Mouse (Mus musculus) brain, embryonic 18.5 days (tissue): ENCODE measurements around the gene Mthfs.
"Not testable (repeated sequence)": the region's sequence is repeated elsewhere in the genome, so short reads cannot be mapped to it uniquely, and the experiment has no call there.

Experiments used
- DNase-seq: peaks from one replicate; pipeline ENCODE4 v3.0.0-alpha.2; 2012; ENCODE audit warnings: low read depth, low spot score

Gene Mthfs

GRCm38 (mm10) chr9:89210353-89211064 lies at the start of gene Mthfs:
Gene Mthfs, plus strand, starts transcription at chr9:89210676.
- not testable (repeated sequence) for DNase-seq

- not testable (repeated sequence) for DNase-seq
Observed at GRCm38 (mm10) chr9:89172539-89172938, 37.9 kb upstream of the Mthfs start.

GRCm38 (mm10) chr9:89178833-89179232 lies 31.6 kb upstream of the Mthfs start:
- not testable (repeated sequence) for DNase-seq

DNA sequence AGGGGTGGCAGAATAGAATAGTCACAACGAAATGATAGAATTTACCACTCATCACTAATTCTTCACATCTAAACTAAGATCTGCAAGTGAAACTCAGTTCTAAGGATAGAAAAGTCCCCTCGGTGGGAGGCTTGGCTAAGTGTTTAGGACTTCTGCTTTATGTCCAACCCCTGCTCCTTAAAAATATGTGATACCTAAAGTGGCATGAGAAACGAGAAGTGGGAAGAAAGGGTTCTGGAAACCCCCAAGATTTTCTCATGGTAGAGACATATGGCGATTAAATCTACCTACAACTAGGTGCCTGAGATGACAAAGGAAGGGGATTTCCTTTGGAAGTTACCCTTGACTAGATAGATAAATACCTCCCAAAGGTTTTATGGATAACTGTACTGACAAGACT lies 31.0 kb upstream of the Mthfs start:
- not testable (repeated sequence) for DNase-seq

- not testable (repeated sequence) for DNase-seq
Observed at GRCm38 (mm10) chr9:89187006-89187405, 23.5 kb upstream of the Mthfs start.

GRCm38 (mm10) chr9:89195483-89195882 lies 15.0 kb upstream of the Mthfs start:
- not testable (repeated sequence) for DNase-seq

- not testable (repeated sequence) for DNase-seq
Observed at GRCm38 (mm10) chr9:89197509-89197908, 13.0 kb upstream of the Mthfs start.

GRCm38 (mm10) chr9:89198349-89198748 lies 12.1 kb upstream of the Mthfs start:
- DNase-seq = not testable (repeated sequence)

DNA sequence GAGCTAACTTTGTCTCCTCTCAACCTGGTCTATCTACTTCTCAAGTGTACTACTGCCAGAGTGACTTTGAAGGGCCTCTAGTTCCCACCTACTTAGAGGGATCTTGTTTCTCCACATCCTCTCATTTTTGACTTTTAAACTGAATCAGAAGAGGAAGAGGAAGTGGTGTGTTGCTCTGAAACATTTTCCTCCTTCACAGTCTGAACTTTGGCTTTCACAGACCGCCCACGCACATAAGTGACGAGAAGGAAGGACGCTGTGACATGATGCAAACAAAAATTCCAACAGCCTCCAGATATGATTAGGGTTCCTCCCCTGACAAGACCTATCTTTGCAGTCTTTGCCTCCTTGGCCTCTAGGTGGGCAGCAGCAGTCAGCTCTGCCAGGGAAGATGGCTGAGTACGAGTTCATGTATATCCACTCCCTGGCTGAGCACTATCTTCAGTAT lies 11.5 kb upstream of the Mthfs start, which contains the start of the genes Bcl2a1b and Gm29094:
Bcl2a1b (plus strand) TSS at position 241 of the 448 bp plus-strand sequence.
Gm29094 (plus strand) TSS at position 411 of the 448 bp plus-strand sequence.
- not testable (repeated sequence) for DNase-seq

GRCm38 (mm10) chr9:89202256-89202655 lies 8.2 kb upstream of the Mthfs start:
- not testable (repeated sequence) for DNase-seq

GRCm38 (mm10) chr9:89208939-89209338 lies 1.5 kb upstream of the Mthfs start:
- DNase-seq = not testable (repeated sequence)

DNA sequence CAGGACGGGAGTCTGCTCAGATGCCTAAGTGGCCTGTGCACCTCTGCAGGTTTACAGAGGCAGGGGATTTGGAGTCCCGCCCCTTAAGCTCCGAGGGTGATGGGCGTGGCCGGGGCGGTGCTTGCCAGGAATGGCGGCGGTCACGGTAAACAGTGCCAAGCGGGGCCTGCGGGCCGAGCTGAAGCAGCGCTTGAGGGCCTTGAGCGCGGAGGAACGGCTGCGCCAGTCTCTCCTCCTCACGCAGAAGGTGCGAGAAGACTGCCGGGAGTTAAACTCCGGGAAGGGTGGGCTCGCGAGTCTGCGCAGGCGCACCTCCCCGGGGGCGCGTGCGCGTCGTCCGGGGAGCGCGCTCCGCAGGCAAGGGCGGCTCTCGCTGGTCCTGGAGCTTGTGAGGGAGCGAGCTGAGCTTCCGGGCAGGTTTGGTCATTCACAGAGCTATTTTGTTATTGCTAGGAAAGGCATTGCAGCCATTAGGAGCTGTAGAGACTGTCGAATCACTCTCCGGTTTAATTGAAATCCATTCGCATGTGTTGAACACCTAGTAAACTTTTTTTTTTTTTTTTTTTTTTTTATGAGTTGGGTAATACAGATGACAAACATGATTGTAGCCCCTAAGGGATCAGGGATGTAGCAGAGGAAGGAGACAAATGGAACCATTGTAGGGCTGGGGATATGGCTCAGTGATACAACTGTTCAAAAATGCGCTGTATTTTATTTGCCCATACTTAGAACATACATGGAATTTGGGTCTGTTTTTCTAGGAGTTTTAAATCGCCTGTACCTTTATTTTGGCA lies 786 bp downstream of the Mthfs start:
- not testable (repeated sequence) for DNase-seq

- DNase-seq = not testable (repeated sequence)
Observed at GRCm38 (mm10) chr9:89212428-89212827, 2.0 kb downstream of the Mthfs start.

DNA sequence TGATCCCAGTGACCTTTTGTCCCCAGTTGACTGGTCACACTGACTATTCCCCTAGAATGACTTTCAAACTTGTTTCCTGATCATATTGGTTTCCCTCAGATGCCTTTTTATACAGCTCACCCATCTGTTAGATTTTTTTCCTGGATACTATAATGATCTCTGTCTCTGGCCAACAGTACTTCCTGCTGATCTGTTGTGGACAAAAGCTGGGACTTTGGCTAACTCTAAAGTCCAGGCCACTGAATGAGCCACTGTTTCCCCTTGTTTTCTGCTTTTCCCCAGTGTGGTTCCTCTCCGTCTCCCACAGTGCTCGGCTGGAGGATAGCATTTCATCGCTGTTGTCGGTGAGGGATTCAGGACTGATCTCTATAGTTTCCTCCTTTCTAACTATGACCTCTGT lies 7.7 kb downstream of the Mthfs start:
- not testable (repeated sequence) for DNase-seq

DNA sequence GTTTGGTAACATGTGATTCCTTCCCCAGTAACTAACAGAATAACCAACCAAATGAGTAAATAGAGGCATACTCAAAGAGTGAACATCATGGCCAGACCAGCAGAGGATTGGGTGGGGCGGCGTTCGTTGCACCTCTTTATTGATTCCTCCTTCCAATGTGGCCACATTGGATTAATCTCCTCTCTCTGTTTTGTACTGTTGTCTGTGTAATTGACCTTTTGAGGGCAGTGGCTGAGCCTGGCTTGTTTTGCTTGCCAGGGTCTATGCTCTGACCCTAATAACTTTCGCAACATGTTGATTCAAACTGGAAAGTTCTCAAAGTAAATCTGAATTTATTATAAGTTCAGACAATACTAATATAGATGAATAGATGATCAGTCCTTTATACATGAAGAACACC lies 9.2 kb downstream of the Mthfs start:
- DNase-seq = not testable (repeated sequence)

- DNase-seq = not testable (repeated sequence)
Observed at GRCm38 (mm10) chr9:89220704-89221287, 10.3 kb downstream of the Mthfs start.

DNA sequence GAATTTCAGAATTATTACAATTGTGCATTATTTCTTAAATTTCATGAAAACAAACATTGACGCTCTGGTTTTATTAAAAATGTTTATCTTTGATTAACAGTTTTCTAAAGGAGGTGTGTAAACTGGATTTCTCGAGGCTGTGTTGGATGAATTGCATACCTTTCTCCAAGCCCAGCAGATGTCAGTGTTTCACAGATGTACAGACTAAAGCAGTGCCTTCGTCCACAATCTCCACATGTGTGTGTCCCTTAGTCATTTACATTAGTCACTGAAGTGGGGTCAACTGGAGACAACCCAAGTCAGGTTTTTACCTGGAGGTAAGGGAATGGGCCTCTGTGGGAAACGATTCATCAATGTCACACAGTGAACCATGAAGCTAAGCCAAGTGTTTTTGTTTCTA lies 15.6 kb downstream of the Mthfs start:
- DNase-seq = peak; percentile 20

DNA sequence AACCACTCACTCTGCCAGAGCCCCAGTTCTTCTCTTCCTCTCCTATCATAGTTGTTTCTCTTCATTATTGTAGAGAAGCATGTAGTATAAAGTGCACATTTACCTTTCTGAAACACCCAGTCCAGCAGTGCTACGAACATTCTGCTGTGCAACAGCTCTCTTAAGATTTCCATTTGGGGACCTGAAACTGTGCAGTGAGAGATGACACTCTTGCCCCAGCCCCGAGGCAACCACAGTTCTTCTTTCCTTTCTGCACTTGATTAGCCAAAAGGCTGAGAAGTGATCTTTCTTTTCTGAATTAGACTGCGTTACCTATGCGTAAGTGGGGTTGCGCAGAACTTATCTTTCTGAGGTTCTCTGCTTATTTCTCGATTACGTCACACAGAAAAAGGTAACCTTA lies 17.6 kb downstream of the Mthfs start:
- no peak for DNase-seq

DNA sequence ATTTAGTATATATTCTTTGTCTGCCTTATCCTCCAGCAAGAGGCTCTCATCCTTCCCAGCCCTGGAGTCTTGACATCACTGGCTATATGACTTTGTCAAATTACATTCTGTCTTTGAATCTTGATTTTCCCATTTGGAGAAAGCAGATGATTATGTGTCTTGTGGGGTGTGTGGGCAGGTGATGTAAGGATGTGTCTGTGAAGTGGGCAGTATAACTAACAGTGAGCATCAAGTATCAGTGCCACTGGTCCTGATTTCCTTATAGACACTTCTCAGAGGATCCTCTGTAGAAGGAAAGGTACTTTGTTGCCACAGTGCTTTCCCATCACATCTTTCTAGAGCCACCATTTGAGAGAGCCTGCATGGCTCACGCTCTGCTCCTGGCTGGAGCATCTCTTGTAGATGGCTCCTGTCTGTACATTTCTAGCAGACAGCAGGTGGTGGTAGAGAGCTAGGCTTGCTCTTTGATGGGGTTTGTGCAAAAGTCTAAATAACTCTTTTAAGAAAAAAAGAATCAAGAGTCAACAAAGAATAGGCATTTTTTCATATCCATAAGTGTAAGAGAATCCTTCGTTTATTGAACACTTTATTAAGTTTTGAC lies 20.5 kb downstream of the Mthfs start:
- not testable (repeated sequence) for DNase-seq

DNA sequence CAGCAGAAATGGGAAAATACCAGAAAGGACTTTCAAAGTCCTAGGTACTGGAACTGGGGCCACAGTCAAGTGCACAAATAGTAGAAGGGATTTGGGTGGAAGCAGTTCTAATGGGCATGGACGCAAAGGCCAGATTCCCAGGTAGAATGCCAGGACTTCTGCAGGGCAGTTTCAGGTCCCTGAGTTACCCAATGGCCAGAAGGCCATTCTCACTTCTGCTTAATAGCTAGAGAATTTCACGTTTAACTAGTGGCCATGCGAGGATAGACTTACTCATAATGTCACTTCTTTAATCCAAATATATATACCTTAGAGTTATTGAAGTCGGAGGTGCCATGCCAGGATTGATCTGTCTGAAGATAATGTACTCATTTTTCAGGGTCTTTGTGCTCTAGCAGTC lies 26.7 kb downstream of the Mthfs start:
- not testable (repeated sequence) for DNase-seq

- not testable (repeated sequence) for DNase-seq
Observed at GRCm38 (mm10) chr9:89238976-89239505, 28.6 kb downstream of the Mthfs start.
